Mouse (Mus musculus) embryo, embryonic 11 days (tissue): ENCODE results near the gene Selenom.

Source experiments
- DNase-seq: peaks from one replicate; pipeline ENCODE4 v3.0.0-alpha.2; 2015

Gene Selenom

DNA sequence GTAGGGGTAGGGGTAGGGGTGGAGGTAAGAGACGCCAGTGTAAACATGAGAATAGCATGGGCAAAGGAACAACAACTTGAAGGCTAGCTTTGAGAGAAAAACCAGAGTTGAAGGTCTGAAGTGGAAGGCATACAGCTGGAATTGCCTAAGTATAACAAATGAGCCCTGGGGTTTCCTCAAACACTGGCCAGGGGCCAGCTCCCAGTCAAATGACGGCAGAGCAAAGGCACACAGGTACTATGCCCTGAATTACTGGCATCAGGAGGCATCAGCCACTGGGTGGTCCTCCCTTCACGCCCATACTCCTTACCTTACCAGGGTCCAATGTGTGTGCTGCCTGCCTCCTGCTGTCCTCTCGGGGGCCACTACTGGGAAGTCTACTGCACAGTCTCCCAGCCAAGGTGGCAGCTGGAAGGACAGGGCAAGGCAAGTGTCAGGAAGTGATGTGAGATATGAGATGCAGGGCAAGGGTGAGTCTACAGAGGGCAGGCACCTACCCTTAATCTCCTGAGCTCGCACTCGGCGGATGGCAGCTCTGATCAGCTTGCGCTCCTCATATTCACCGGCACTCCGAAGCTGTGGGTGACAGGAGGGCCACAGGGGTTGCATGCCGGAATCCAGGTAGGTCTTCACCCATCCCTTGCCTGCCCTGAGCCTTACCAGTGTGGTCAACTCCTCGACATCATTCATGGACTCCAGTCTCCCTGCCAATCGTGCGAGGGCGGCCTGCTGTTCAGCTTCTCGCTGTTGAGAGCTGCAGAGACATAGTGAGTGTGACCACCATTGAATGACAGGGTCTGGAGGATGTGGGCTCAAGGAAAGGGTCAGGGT lies 17.8 kb downstream of the Selenom start:
- DNase-seq, result no peak

DNA sequence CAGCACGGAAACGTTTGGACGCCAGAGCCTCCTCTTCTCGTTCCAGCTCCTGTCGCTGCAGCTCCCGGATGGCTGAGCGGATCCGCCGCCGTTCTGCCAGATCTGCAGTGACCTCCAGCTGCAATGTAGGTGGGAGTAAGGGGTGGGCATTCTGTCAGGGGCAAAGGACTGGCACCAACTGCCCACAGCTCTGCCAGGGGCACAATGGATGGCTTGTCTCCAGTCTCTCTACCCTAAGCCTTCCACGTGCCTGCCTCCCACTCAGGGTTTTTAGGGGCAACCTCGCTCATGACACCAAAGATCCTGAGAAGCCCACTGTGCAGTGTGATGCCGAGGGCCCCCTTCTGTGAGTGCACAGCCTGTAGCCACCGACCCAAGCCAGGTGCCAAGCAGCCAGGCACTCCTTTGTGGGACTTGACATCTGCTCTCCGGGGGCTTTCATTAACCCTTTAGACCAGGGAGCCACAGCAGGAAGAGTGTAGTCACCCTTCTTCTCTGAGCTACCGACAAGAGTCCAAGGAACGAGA lies 19.0 kb downstream of the Selenom start:
- no peak for DNase-seq

DNA sequence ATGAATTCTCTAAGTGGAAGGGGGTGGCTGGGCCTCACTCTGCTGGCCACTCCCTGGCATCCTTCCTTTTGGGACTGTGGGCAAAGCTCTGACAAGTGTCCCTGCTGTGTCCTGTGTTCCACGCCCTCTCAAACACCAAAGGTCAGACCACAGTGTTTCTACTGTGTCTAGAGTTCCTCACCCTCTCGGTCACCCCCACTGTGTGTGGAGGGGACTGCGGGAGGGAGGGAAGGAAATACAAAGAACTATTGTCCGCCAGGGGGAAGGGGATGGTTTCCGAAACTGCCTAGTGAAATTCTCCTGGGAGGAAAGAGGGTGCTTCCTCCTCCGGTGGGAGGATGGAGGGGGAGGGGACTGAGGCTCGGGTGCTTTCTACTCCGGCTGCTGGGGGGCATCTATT lies 20.5 kb downstream of the Selenom start:
- no peak for DNase-seq

DNA sequence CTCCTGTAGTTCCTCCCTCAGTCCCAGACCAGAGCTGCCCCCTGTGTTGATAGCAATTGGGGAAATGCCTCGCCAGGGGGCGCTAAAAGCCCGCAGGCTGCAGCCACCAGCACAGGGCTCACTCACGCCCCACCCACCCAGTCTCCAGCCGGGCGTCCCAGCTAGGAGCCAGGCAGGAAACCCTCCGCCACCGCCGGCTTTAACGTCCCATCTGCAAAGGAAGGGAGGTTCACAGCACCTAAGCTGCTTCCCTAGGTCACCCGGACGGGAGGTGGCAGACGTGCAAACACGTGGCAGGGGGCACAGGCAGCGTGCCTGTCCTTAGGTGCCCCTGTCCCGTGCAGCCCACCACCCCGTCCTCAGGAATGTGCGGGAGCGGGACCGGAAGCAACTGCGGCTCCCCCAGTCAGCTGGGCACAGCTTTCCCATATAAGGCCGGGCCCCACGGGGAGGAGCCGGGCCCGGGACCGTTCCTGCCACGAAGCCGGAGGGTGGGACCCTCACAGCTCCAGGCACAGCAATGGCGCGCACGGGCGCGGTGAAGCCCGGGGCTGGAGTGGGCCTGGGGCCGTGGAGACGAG lies 21.0 kb downstream of the Selenom start:
- DNase-seq, result peak; percentile 95

DNA sequence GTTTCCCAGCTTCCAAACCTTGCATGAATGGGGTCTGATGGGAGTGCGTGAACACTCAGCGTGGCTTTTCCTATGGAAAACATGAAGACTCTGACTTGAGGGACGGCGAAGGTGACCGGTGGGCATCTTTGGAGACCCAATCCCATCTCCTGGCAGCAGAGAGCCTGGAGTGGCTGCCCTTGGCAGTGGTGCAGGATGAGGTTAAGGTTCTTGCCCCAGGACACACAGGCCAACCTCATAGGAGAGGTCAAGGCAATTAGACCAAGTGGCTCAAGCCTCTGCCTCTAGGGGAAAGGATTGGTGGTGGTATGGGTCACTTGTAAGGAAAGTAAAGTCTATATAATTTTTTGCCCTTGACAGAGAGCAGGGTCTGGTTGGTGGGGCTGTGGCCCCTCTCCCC lies 21.6 kb downstream of the Selenom start:
- no peak for DNase-seq

DNA sequence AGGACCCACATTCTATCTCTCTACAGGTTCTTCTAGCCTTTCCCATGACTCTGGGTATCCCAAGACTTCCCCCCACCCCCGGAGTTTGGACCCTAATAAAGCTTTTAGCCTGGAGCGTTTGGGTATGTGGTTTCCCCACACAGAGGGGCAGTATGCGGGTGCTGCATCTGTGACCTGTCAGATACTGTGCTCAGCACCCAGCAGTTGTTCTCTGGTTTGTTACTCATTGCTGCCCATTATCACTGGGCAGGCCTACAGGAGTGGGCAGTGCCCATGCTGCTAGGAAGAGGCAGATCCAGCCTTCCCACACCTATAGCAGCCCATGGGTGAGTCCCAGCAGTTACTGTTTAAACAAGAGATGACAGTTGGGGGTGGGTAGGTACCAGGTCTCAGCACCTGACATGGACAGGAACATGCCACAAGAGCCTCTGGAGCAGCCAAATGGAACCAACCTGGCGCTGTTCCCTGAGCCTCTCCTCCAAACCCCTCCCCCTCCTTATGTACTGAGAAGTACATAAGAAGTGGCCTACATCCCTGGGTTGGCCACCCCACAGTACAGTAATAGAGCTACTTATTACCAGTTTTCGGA lies 22.4 kb downstream of the Selenom start:
- no peak for DNase-seq

GRCm38 (mm10) chr11:3537711-3538110 lies 23.2 kb downstream of the Selenom start:
- no peak for DNase-seq

DNA sequence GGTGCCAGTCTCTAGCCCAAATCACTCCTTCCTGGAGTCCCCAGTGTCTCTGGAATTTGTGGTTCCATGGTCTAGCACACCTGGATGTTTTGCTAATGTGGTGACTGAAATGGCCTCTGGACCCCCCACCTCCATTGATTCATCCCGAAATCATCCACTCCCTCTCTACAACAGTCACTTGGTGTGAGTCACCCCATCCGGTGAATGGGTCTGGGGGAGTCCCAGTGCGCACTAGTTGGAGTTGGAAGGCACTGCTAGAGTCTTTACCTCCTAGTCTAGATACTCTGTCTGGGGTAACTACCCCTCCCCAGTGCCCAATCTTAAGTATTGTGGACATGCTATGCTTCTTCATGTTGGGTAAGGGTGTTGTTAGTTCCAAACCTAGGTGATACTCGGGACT lies 23.9 kb downstream of the Selenom start:
- DNase-seq, result no peak

GRCm38 (mm10) chr11:3539111-3539825 lies 24.8 kb downstream of the Selenom start:
- DNase-seq, result peak; percentile 97

GRCm38 (mm10) chr11:3539826-3540196 lies 25.3 kb downstream of the Selenom start:
- DNase-seq, result no peak

DNA sequence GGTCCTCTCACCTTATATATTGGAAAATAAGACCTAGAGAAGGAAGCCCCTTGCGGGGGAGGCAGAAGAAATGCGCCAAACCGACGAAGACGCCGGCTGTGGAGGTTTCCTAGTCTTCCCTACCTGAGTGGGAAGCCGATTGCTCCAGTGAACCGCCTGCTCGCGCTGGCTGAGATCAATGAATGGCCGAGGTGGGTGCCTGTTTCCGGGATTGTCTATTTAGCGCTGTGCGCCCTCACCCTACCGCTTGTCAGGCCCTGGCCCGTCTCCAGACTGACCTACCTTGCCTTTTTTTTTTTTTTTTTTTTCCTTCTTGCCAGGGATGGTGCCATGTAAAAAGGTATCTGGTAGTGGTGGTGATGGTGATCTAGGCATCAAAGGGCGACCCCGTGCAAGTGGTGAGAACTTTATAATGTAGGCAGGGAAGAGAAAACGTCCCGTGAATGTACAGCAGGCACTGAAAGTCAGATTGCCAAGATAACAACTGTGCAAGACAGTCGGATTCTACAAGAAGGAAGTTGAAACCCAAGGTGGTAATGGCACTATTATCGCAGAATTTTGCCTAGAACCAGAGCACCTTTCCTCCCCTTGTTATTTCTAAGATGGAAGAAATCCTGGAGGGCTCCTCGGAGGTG lies 26.1 kb downstream of the Selenom start, which contains the start of gene Smtn:
Smtn (minus strand) TSS at position 162 of the 635 bp plus-strand sequence.
- no peak for DNase-seq

- no peak for DNase-seq
Observed at GRCm38 (mm10) chr11:3541932-3542331, 27.4 kb downstream of the Selenom start.

GRCm38 (mm10) chr11:3543001-3543400 lies 28.5 kb downstream of the Selenom start:
- no peak for DNase-seq

DNA sequence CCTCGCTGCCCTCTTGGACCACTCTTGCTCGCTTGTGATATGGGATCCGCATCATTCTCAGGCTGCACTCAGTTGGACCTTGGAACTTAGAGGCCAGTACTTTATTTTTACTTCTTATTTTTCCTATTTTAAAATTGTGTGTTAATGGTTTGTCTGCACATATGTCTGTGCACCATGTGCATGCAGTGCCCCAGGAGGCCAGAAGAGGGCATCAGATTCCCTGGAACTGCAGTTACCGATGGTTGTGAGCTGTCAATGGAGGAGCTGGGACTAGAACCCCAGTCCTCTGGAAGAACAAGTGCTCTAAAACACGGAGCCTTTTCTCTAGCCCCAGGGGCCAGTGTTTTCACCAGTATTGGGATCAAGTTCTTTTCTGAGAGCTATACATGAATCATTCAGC lies 29.9 kb downstream of the Selenom start:
- DNase-seq, result no peak

- no peak for DNase-seq
Observed at GRCm38 (mm10) chr11:3545531-3546241, 31.2 kb downstream of the Selenom start.

GRCm38 (mm10) chr11:3546242-3546562 lies 31.7 kb downstream of the Selenom start:
- no peak for DNase-seq

DNA sequence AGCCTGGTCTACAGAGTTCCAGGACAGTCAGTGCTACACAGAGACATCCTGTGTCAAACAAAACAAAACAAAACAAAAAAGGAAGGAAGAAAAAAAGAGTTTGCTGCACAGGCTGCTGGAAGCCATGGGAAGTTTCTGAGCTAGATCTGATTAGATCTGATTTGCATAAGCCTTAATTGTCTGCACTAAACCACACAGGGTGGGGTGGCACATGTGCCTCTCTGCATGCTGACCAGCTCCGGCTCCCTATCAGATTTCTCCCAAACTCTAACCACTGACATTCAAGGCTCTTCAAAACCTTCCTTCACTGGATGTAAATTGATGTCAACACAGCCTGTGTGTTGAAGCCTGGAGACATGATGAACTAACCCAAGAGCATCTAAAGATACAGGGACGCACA lies 32.6 kb downstream of the Selenom start:
- no peak for DNase-seq

GRCm38 (mm10) chr11:3547969-3548368 lies 33.5 kb downstream of the Selenom start:
- peak; percentile 57 for DNase-seq

GRCm38 (mm10) chr11:3548564-3549295 lies 34.2 kb downstream of the Selenom start:
- DNase-seq, result no peak

DNA sequence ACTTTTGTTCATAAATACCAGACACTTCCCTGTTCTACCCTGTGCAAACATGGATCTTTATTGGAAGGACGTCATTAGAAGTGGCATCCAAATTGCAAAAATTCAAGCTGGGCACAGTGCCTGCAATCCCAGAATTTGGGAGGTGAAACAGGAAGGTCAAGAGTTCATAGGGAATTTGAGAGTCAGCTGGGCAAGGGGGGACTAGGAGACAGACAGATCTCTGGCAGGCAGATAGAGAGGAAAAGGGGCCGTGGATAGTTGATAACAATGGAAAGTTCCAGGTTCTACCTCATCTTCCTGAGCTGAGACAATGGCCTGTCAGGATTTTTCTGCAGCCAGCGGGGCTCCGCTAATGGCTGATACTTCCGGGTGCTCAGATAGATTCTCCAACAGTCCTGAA lies 35.3 kb downstream of the Selenom start:
- DNase-seq, result no peak

GRCm38 (mm10) chr11:3554976-3555375 lies 40.5 kb downstream of the Selenom start:
- no peak for DNase-seq

DNA sequence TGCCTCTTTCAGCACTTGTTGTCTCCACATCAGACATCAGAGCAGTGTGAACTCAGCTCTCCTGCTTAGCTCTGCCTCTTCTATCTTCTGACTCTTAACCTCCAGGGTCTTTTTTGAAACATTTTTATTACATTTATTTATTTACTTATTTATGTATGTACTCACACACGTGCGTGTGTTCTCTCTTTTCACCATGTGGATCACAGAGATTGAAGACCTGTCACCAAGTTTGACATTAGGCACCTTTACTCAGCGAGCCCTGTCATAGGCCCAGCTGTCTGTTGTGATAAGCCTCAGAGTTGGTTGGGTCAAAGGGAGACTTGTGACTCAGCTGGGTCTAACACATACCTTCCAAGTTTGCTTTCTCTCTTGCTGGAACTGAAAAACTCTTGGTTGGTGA lies 43.4 kb downstream of the Selenom start:
- DNase-seq, result no peak
